Mouse (Mus musculus): Measurements from ENCODE around the gene Zfp941.

DNA sequence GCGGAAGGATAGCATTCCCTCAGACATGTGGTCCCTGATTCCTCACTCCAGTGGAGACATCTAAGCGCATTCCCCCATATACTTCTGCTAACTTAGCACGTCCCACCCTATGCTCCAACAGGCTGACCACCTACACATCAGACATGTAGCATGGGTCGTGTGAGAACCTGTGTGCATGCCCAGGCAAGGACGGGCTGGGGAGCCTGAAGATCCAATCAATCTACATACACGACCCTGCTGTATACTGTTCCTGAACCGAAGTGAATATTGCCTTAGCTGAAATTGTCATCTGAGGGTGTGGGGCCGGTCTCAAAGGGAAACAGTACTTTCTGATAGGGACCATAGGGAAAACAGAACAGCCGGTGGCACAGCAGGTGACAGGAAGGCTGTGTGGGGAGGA, 33.2 kb upstream of the Zfp941 start:
- TF ChIP-seq EP300 (optimal IDR thresholded peaks at IDR 0.05) (no peak), CTCF (IDR thresholded peaks at IDR 0.05; ENCODE audit: low read depth) (no peak)

Data from stomach, postnatal 0 days (tissue).